Mouse (Mus musculus) heart, embryonic 11.5 days (tissue): ENCODE measurements at regions not wholly inside any gene's neighbourhood (a gene's known extent, or its start where the extent isn't known, plus 50 kb on each side); places are given as distances from the start of the nearest gene placed in this dataset.
A peak's percentile ranks its signal among the peaks of the same experiment; 100 is the strongest.

Experiments used
- ATAC-seq: fragments of 200-750 bp; cut with Nextera tagmentation; replicated peaks from 2 replicates; pipeline ENCODE4 v1.8.0; 2017; ENCODE audit warnings: moderate library complexity; ENCODE audit not compliant: insufficient number of reproducible peaks, low FRiP score, low TSS enrichment
- H3K27ac ChIP-seq: fragments of 300-500 bp; sonication (generic); 2 replicates; pipeline ENCODE4 v1.5.1; 2014; ENCODE audit warnings: mild to moderate bottlenecking, low read depth, low read length
- H3K27me3 ChIP-seq: fragments of 300-500 bp; sonication (generic); 2 replicates; pipeline ENCODE4 v1.6.1; 2014; ENCODE audit warnings: mild to moderate bottlenecking, low read length, mixed read lengths; ENCODE audit not compliant: control insufficient read depth, insufficient read depth
- H3K36me3 ChIP-seq: fragments of 300-500 bp; sonication (generic); 2 replicates; pipeline ENCODE4 v1.6.1; 2014; ENCODE audit warnings: mild to moderate bottlenecking, low read length, moderate library complexity, mixed read lengths; ENCODE audit not compliant: control insufficient read depth, insufficient read depth
- H3K4me1 ChIP-seq: fragments of 300-500 bp; sonication (generic); 2 replicates; pipeline ENCODE4 v1.6.1; 2014; ENCODE audit warnings: low read length; ENCODE audit not compliant: control insufficient read depth, insufficient read depth
- H3K4me2 ChIP-seq: fragments of 300-500 bp; sonication (generic); 2 replicates; pipeline ENCODE4 v1.6.1; 2014; ENCODE audit warnings: mild to moderate bottlenecking, moderate library complexity
- H3K4me3 ChIP-seq: fragments of 300-500 bp; sonication (generic); 2 replicates; pipeline ENCODE4 v1.5.1; 2014; ENCODE audit warnings: low read depth, low read length
- H3K9ac ChIP-seq: fragments of 300-500 bp; sonication (generic); 2 replicates; pipeline ENCODE4 v1.6.1; 2014; ENCODE audit warnings: mild to moderate bottlenecking, low read depth, low read length, moderate library complexity
- H3K9me3 ChIP-seq: fragments of 300-500 bp; sonication (generic); replicated peaks from 2 replicates; pipeline ENCODE4 v1.6.1; 2016; ENCODE audit warnings: low read length; ENCODE audit not compliant: control insufficient read depth
- WGBS: fragments of 180-500 bp; shearing (Covaris S2); extraction: QIAGEN DNeasy Blood & Tissue Kit; methylation state at CpG from one replicate; pipeline ENCODE4 v1.1.7; 2014; ENCODE audit not compliant: insufficient replicate concordance; 5-methylcytosine and 5-hydroxymethylcytosine counted together

DNA sequence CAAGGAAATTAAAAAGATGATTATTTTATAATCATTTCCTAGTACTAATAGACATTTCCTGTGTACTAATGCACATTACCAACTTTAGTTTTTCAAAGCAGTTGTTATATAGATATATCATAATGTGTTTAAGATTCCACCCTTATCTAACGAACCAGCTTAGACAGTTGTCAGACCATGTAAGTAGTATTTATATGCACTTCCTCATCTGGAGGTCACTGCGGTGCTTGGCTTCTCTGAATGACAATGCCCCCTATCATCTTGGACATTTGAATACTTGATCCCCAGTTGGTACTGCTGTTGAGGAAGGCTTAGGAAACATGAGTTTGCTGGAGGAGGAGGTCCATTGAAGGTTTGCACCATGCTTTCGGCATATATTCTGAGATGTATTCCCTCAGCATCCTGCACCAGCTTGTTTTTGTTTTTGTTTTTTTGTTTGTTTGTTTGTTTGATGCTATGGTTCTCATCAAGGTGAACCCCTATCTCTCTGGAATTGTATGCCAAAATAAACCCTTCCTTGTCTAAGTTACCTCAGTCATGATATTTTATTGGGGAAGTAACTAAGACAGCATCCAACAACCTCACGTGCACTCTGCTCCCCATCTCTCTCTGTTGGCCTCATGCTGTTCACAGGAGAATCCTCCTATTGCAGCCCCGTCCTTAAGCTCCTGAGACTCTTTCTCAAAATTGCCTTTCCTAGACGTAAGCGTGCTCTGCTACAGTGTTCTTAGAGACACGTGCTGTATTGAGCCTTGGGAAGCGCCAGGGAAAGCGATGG lies 228.4 kb upstream of the Mmadhc start:
- Histone ChIP-seq H3K9ac (no peak overlapping the region), H3K4me2 (no peak overlapping the region), H3K36me3 (no peaks in the 10 kb centered on the region), H3K4me3 (no peak overlapping the region), H3K27ac (no peak overlapping the region), H3K9me3 (no peaks in the 10 kb centered on the region), H3K27me3 (no peaks in the 10 kb centered on the region), H3K4me1 (no peaks in the 10 kb centered on the region)
- no peak for ATAC-seq
- 78% methylated on average over 10 of the region's 10 CpGs for WGBS

DNA sequence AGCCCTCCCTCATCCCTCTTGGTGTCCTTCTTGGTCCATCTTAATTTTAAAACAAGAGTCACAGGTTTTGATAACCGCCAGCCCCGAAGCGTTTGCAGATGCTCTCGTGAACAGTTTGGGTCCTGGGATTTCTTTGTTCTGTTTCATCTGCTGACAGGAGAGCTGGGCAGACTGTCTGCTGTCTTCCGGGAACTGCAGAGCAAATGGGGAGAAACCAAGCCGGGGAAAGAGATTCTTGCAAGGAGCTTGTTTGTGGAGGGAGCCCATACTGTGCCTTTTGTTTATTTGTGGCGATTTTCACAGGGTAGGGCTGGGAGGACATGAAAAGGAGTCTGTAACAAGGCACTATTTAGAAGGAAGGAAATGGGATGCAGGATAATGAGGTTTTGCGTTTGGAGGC lies 223.6 kb upstream of the Mmadhc start:
- Histone ChIP-seq H3K27ac (no peak overlapping the region), H3K27me3 (no peaks in the 10 kb centered on the region), H3K36me3 (no peaks in the 10 kb centered on the region), H3K4me3 (no peak overlapping the region), H3K4me1 (no peaks in the 10 kb centered on the region), H3K9ac (no peak overlapping the region), H3K4me2 (peak overlapping the region; percentile 24), H3K9me3 (no peaks in the 10 kb centered on the region)
- ATAC-seq = no peak
- WGBS = 12% methylated on average over 8 of the region's 8 CpGs

DNA sequence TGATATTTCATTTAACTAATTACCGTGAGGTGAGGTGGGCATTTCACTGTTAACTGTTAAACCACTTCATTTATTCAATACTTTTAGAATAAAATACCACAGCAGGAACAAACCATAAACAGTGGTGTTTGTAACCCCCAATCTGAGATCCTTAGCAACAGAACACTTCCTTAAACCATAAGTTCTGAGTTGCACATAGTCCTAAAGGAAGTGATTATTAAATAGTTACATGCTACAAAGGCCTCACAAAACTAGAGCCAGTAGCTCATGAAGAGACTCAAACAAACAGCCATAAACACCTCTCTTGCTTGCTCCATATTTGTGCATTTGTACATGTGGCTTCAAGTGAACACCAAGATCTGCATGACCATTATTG lies 222.5 kb upstream of the Mmadhc start:
- WGBS = 86% methylated on average over 1 of the region's 1 CpGs
- H3K27me3 ChIP-seq = no peaks in the 10 kb centered on the region
- H3K36me3 ChIP-seq = no peaks in the 10 kb centered on the region
- H3K27ac ChIP-seq = no peak overlapping the region
- no peak overlapping the region for H3K9ac ChIP-seq
- H3K4me3 ChIP-seq = no peak overlapping the region
- no peak overlapping the region for H3K4me2 ChIP-seq
- no peak for ATAC-seq
- no peaks in the 10 kb centered on the region for H3K9me3 ChIP-seq
- H3K4me1 ChIP-seq = no peaks in the 10 kb centered on the region

DNA sequence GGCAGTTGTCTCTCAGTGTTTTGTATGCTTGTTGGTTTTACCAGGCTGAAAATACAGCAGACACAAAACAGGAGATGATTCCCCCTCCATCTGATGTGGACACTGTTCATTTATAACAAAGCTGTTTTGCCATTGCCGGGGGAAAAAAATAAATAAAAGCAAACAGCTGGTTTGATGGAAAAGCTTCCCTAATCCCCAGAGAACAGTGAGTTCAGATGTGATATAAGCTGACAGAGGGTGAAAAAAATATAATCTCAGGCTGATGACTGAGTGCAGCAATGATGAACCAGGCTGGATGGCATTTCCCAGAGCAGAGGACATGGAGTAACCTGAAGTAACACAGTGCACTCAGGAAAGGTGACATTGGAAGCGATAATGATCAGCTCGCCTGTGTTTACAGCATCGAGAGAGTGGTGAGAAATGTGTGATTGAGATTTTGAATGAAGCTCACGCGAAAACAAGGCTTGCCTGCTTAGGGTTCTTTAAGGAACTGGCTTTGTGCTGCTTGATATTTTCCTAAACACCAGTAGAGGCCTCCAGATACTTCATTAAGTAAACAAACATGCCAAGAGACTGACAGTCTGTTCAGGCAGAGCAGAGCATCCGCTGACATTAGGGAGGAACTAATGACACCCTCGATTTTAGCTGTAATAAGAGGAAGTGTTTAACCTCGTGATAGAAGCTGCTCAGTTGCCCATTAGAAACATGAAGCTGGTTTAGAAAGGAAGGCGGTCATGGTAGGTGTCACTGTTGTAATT lies 221.9 kb upstream of the Mmadhc start:
- 37% methylated on average over 10 of the region's 10 CpGs for WGBS
- no peak overlapping the region for H3K27ac ChIP-seq
- ATAC-seq = no peak
- no peak overlapping the region for H3K4me3 ChIP-seq
- no peak overlapping the region for H3K4me2 ChIP-seq
- no peaks in the 10 kb centered on the region for H3K36me3 ChIP-seq
- H3K27me3 ChIP-seq = no peaks in the 10 kb centered on the region
- H3K9ac ChIP-seq = no peak overlapping the region
- H3K9me3 ChIP-seq = no peaks in the 10 kb centered on the region
- H3K4me1 ChIP-seq = no peaks in the 10 kb centered on the region

DNA sequence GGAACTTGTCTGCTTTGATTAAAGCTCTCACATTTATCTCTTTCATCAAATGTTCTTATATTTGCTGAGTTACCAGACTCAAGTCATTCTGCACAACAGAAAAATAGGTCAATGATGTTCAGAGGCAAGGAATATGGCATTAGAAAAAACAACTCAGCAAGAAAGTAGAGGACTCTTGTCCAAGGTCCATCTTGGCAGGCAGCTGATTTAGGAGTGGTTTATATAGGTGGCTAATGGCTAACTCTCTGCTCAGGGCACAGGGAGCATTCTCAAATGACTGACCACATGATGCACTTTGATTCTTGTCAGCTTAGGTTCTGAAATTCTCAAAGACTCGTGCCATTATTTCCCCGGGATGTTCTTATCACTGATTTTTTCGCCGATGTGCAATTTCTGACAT lies 216.7 kb upstream of the Mmadhc start:
- no peaks in the 10 kb centered on the region for H3K27me3 ChIP-seq
- H3K36me3 ChIP-seq = no peaks in the 10 kb centered on the region
- H3K9ac ChIP-seq = no peak overlapping the region
- H3K27ac ChIP-seq = no peak overlapping the region
- no peak overlapping the region for H3K4me2 ChIP-seq
- WGBS = 88% methylated on average over 4 of the region's 4 CpGs
- H3K9me3 ChIP-seq = no peaks in the 10 kb centered on the region
- no peak overlapping the region for H3K4me3 ChIP-seq
- no peak for ATAC-seq
- H3K4me1 ChIP-seq = no peaks in the 10 kb centered on the region

DNA sequence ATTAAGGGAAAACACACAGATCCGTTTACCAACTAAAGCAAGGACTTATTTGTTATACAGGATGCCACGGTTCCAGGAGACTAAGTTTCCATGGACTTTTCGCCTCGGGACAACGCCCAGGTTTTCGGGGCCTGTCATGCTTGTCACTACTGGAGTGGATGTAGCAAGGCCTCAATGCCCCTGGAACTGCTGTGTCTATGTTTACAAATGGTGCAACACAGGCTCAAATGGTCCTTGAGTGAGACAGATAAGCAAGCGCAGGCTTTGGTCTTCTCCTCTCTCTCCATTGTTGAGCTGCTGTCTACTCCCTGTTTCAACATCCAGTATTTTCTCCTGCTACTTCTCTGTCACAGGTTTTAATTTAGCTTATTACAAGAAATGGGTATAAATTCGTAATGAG lies 202.1 kb upstream of the Mmadhc start:
- Histone ChIP-seq H3K27me3 (no peaks in the 10 kb centered on the region), H3K36me3 (no peaks in the 10 kb centered on the region), H3K4me2 (no peak overlapping the region), H3K27ac (no peak overlapping the region), H3K9ac (no peak overlapping the region), H3K4me1 (no peaks in the 10 kb centered on the region), H3K9me3 (no peaks in the 10 kb centered on the region), H3K4me3 (no peak overlapping the region)
- ATAC-seq = no peak
- 81% methylated on average over 8 of the region's 8 CpGs for WGBS

DNA sequence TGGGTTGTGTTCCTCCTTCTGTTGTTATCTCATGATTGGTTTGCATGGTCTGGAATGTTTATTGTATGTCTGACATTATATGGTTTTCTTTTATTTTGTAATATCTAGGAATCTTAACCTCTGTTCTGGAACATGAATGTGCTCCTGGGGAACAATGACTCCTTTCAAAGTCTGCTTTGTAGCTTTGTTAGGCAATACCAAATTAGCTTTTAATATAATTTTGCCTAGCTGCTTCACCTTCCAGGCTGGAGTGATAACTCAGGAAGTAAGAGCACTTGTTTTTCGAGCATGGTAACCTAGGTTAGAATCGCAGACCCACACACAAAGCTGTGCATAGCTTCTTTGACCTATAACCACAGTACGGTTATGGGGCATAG lies 199.4 kb upstream of the Mmadhc start:
- Histone ChIP-seq H3K9ac (no peak overlapping the region), H3K4me1 (no peaks in the 10 kb centered on the region), H3K27ac (no peak overlapping the region), H3K9me3 (no peaks in the 10 kb centered on the region), H3K4me2 (no peak overlapping the region), H3K4me3 (no peak overlapping the region), H3K27me3 (no peaks in the 10 kb centered on the region), H3K36me3 (no peaks in the 10 kb centered on the region)
- ATAC-seq = no peak
- 75% methylated on average over 3 of the region's 3 CpGs for WGBS

DNA sequence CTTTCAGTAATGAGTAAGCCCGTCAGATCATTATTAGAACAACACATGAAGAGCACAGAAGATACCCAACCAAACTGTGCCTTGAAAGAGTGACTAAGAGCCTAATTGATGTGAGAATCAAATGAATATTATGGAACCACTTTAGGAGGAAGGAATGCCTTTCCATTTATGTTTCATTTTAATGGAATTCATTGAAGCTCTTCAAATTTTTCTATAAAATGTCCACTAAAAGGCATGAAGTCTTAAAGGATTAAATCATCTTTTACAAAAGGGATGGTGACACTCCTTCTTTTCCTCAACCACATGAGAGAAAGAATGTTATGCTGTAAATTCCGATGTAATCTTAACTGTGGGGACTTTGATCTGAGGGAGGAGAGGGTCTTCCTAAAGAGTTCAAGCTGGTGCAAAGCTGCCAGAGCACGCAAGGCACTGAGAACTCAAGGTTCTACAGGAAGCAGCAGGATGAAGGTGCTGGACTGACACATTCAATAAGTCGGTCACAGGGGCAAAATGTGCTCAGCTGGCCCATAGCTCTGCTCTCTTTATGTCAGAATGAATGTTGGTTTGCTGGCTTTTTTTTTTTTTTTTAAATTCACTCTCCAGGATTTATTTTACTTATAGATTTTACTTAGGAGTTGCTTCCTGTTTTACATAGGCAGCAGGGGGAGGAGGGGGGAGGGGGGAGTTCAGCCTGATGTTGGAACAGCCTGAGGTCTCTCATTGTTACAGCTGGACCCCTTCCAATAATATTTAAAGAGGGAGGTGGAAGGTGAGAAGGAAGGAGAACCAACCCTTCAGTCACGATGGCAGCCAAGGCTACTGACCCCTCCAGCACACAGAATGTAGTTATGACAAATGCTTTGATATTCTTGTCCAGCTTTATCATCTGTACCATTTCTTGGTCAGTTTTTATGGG lies 198.8 kb upstream of the Mmadhc start:
- no peak overlapping the region for H3K4me3 ChIP-seq
- no peaks in the 10 kb centered on the region for H3K9me3 ChIP-seq
- no peaks in the 10 kb centered on the region for H3K36me3 ChIP-seq
- H3K27ac ChIP-seq = no peak overlapping the region
- H3K27me3 ChIP-seq = no peaks in the 10 kb centered on the region
- H3K9ac ChIP-seq = no peak overlapping the region
- no peak for ATAC-seq
- no peak overlapping the region for H3K4me2 ChIP-seq
- 41% methylated on average over 5 of the region's 5 CpGs for WGBS
- no peaks in the 10 kb centered on the region for H3K4me1 ChIP-seq
